Mouse (Mus musculus): ENCODE results near the gene Dok5. TPM values are rescaled to one million over a fixed set of nuclear protein-coding genes. Genes with fewer than 3 reads are reported as not detected.

The Dok5 gene
- polyA plus RNA-seq, 1 experiment from 2014 or later: 1.9 TPM

DNA sequence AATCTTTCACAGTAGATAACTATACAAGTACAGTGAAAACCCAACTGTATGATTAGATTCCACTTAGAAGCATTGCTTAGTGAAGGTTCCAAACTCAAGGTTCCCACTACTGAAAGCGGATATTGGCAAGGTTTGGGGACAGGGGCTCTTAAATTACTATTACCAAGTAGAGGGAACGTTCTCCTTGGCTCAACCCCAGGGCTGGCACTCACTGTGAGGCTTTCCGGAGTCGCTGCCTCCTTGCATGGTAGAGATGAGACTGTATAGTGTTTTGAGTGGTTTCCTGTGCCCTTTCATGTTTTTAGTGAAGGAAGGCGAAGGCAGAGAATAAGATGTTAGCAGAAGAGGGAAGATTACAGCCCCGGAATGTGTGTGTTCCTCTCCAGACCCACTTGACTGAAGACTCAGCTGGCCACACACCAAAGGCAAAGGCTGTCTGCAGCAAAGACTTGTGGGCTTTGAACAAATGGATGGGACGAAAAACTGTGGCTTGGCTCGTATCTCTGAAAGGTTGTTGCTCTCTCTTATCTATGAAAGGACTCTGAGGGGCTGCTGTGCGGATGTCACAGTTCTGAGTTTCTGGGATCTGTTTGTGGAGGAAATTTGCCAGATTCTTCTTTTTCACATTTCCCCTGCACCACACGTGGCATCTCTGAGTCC, 20.7 kb downstream of the Dok5 start:
- H3K4me1 ChIP-seq (replicated peaks; ENCODE audit: control insufficient read depth, insufficient read depth, low read length): no peaks in the 10 kb centered on the region; the same call in 1 of the 2 replicates
- no peak for ATAC-seq (replicated peaks; ENCODE audit: low FRiP score)
- H3K4me2 ChIP-seq: no peak overlapping the region
- 52% methylated on average over 10 of the region's 10 CpGs for WGBS
- no peak overlapping the region for H3K4me3 ChIP-seq (ENCODE audit: low read depth, low read length)
- no peaks in the 10 kb centered on the region for H3K27me3 ChIP-seq (replicated peaks; ENCODE audit: control insufficient read depth, insufficient read depth, low read length)
- DNase-seq (ENCODE audit: low spot score): no peak
- no peaks in the 10 kb centered on the region for H3K9me3 ChIP-seq (ENCODE audit: control insufficient read depth, low read length)
- no peak overlapping the region for H3K9ac ChIP-seq (ENCODE audit: low read depth, low read length)
- no peaks in the 10 kb centered on the region for H3K36me3 ChIP-seq (ENCODE audit: control insufficient read depth, insufficient read depth, low read length)
- no peak overlapping the region for H3K27ac ChIP-seq (ENCODE audit: low read depth, low read length)

- Histone ChIP-seq H3K9me3 (ENCODE audit: control insufficient read depth, low read length) (0 out of 2 replicates have a peak, but pooled peaks cover 2% of the 10 kb centered on the region), H3K4me1 (replicated peaks; ENCODE audit: control insufficient read depth, insufficient read depth, low read length) (no peaks in the 10 kb centered on the region; the same call in 1 of the 2 replicates), H3K27ac (ENCODE audit: low read depth, low read length) (no peak overlapping the region), H3K27me3 (replicated peaks; ENCODE audit: control insufficient read depth, insufficient read depth, low read length) (no peaks in the 10 kb centered on the region), H3K4me2 (no peak overlapping the region), H3K9ac (ENCODE audit: low read depth, low read length) (no peak overlapping the region), H3K4me3 (ENCODE audit: low read depth, low read length) (no peak overlapping the region), H3K36me3 (ENCODE audit: control insufficient read depth, insufficient read depth, low read length) (no peaks in the 10 kb centered on the region)
- no peak for DNase-seq (ENCODE audit: low spot score)
- 60% methylated on average over 2 of the region's 2 CpGs for WGBS
- ATAC-seq (replicated peaks; ENCODE audit: low FRiP score): no peak
Measured at GRCm38 (mm10) chr2:170755817-170756216, 24.2 kb downstream of the Dok5 start.

- no peak overlapping the region for H3K9ac ChIP-seq (ENCODE audit: low read depth, low read length)
- no peaks in the 10 kb centered on the region for H3K27me3 ChIP-seq (replicated peaks; ENCODE audit: control insufficient read depth, insufficient read depth, low read length)
- 0 out of 2 replicates have a peak, but pooled peaks cover 2% of the 10 kb centered on the region for H3K9me3 ChIP-seq (ENCODE audit: control insufficient read depth, low read length)
- DNase-seq (ENCODE audit: low spot score): no peak
- H3K4me2 ChIP-seq: no peak overlapping the region
- H3K4me1 ChIP-seq (replicated peaks; ENCODE audit: control insufficient read depth, insufficient read depth, low read length): no peaks in the 10 kb centered on the region; the same call in 1 of the 2 replicates
- no peak overlapping the region for H3K4me3 ChIP-seq (ENCODE audit: low read depth, low read length)
- WGBS: 76% methylated on average over 7 of the region's 7 CpGs
- H3K27ac ChIP-seq (ENCODE audit: low read depth, low read length): no peak overlapping the region
- no peaks in the 10 kb centered on the region for H3K36me3 ChIP-seq (ENCODE audit: control insufficient read depth, insufficient read depth, low read length)
- no peak for ATAC-seq (replicated peaks; ENCODE audit: low FRiP score)
Measured at GRCm38 (mm10) chr2:170756667-170757066, 25.1 kb downstream of the Dok5 start.

GRCm38 (mm10) chr2:170757228-170757875, 25.7 kb downstream of the Dok5 start:
- no peak overlapping the region for H3K4me3 ChIP-seq (ENCODE audit: low read depth, low read length)
- no peak for DNase-seq (ENCODE audit: low spot score)
- no peak overlapping the region for H3K4me2 ChIP-seq
- no peak overlapping the region for H3K9ac ChIP-seq (ENCODE audit: low read depth, low read length)
- H3K27me3 ChIP-seq (replicated peaks; ENCODE audit: control insufficient read depth, insufficient read depth, low read length): no peaks in the 10 kb centered on the region
- H3K36me3 ChIP-seq (ENCODE audit: control insufficient read depth, insufficient read depth, low read length): no peaks in the 10 kb centered on the region
- H3K27ac ChIP-seq (ENCODE audit: low read depth, low read length): no peak overlapping the region
- 60% methylated on average over 14 of the region's 14 CpGs for WGBS
- H3K4me1 ChIP-seq (replicated peaks; ENCODE audit: control insufficient read depth, insufficient read depth, low read length): no peaks in the 10 kb centered on the region; the same call in 1 of the 2 replicates
- H3K9me3 ChIP-seq (ENCODE audit: control insufficient read depth, low read length): 0 out of 2 replicates have a peak, but pooled peaks cover 2% of the 10 kb centered on the region
- no peak for ATAC-seq (replicated peaks; ENCODE audit: low FRiP score)

DNA sequence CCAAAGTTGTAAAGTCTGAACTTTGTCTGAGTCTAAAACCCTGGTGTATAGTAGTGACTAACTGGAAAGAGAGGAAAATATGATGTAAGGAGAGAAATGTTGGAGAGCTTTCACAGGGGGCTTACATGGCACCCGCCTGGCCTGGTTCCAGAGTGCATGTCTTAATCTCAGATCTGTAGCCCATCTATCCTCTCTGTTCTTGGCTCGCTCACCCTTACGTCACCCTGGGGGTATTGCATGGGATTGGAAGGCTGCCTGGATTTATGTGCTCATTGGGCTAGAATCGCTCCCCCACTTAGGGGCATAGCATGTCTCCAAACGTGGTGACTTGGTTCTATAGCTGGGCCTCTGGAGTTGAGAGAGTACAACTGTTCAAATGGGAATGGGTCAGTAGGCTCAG, 26.6 kb downstream of the Dok5 start:
- Histone ChIP-seq H3K9ac (ENCODE audit: low read depth, low read length) (no peak overlapping the region), H3K4me3 (ENCODE audit: low read depth, low read length) (no peak overlapping the region), H3K4me1 (replicated peaks; ENCODE audit: control insufficient read depth, insufficient read depth, low read length) (no peaks in the 10 kb centered on the region; the same call in 1 of the 2 replicates), H3K27ac (ENCODE audit: low read depth, low read length) (no peak overlapping the region), H3K4me2 (no peak overlapping the region), H3K9me3 (ENCODE audit: control insufficient read depth, low read length) (0 out of 2 replicates have a peak, but pooled peaks cover 2% of the 10 kb centered on the region), H3K36me3 (ENCODE audit: control insufficient read depth, insufficient read depth, low read length) (no peaks in the 10 kb centered on the region), H3K27me3 (replicated peaks; ENCODE audit: control insufficient read depth, insufficient read depth, low read length) (no peaks in the 10 kb centered on the region)
- 85% methylated on average over 5 of the region's 5 CpGs for WGBS
- DNase-seq (ENCODE audit: low spot score): no peak
- ATAC-seq (replicated peaks; ENCODE audit: low FRiP score): no peak

- ATAC-seq (replicated peaks; ENCODE audit: low FRiP score): no peak
- Histone ChIP-seq H3K9ac (ENCODE audit: low read depth, low read length) (no peak overlapping the region), H3K4me3 (ENCODE audit: low read depth, low read length) (no peak overlapping the region), H3K27me3 (replicated peaks; ENCODE audit: control insufficient read depth, insufficient read depth, low read length) (no peaks in the 10 kb centered on the region), H3K9me3 (ENCODE audit: control insufficient read depth, low read length) (no peaks in the 10 kb centered on the region), H3K4me2 (no peak overlapping the region), H3K36me3 (ENCODE audit: control insufficient read depth, insufficient read depth, low read length) (no peaks in the 10 kb centered on the region), H3K4me1 (replicated peaks; ENCODE audit: control insufficient read depth, insufficient read depth, low read length) (no peaks in the 10 kb centered on the region), H3K27ac (ENCODE audit: low read depth, low read length) (no peak overlapping the region)
- 74% methylated on average over 3 of the region's 3 CpGs for WGBS
- no peak for DNase-seq (ENCODE audit: low spot score)
Measured at GRCm38 (mm10) chr2:170764704-170765103, 33.1 kb downstream of the Dok5 start.

DNA sequence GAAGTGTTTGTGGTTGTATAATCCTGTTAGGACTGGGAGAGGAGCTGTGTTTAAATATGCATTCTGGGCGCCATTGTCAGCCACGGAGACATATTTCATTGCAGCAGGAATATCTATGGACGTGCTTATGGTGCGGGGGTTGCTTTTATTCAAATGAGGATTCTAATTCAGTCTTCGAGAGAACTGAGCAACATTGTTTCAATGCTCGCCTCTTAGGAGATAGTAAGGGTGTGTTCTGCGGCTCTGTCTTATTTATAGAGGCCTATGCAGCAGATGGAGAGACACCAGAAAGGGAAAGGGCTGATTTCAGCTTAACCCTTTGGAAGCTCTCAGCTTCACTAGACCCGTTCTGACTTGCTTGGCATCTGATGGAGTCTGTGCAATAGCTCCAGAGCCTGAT, 35.6 kb downstream of the Dok5 start:
- Histone ChIP-seq H3K4me3 (ENCODE audit: low read depth, low read length) (no peak overlapping the region), H3K9ac (ENCODE audit: low read depth, low read length) (no peak overlapping the region), H3K27ac (ENCODE audit: low read depth, low read length) (no peak overlapping the region), H3K27me3 (replicated peaks; ENCODE audit: control insufficient read depth, insufficient read depth, low read length) (no peaks in the 10 kb centered on the region), H3K9me3 (ENCODE audit: control insufficient read depth, low read length) (no peaks in the 10 kb centered on the region), H3K36me3 (ENCODE audit: control insufficient read depth, insufficient read depth, low read length) (no peaks in the 10 kb centered on the region), H3K4me2 (no peak overlapping the region), H3K4me1 (replicated peaks; ENCODE audit: control insufficient read depth, insufficient read depth, low read length) (no peaks in the 10 kb centered on the region)
- 72% methylated on average over 8 of the region's 8 CpGs for WGBS
- DNase-seq (ENCODE audit: low spot score) (no peak), ATAC-seq (replicated peaks; ENCODE audit: low FRiP score) (no peak)

DNA sequence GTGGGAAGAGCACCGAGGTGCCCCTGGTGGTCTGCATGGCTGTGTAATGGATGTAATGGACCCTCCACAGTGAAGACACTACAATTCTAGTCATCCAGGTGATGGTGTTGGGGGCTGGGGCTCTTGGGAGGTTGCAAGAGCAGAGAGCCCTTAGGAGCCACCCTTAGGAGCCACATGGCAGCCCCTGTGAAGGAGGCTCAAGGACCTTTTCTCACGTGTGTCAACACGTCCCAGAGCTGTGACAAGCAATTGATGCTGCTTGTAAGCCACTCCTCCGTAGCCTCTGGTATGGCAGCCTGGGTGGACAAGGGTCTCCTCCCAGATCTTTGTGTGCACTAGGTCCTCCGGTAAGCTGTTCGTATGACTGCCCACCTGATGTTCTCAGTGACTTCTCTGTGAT, 37.1 kb downstream of the Dok5 start:
- Histone ChIP-seq H3K4me1 (replicated peaks; ENCODE audit: control insufficient read depth, insufficient read depth, low read length) (no peaks in the 10 kb centered on the region), H3K27me3 (replicated peaks; ENCODE audit: control insufficient read depth, insufficient read depth, low read length) (no peaks in the 10 kb centered on the region), H3K27ac (ENCODE audit: low read depth, low read length) (no peak overlapping the region), H3K4me3 (ENCODE audit: low read depth, low read length) (no peak overlapping the region), H3K9me3 (ENCODE audit: control insufficient read depth, low read length) (no peaks in the 10 kb centered on the region), H3K36me3 (ENCODE audit: control insufficient read depth, insufficient read depth, low read length) (no peaks in the 10 kb centered on the region), H3K4me2 (no peak overlapping the region), H3K9ac (ENCODE audit: low read depth, low read length) (no peak overlapping the region)
- no peak for ATAC-seq (replicated peaks; ENCODE audit: low FRiP score)
- WGBS: 74% methylated on average over 6 of the region's 6 CpGs
- DNase-seq (ENCODE audit: low spot score): no peak

DNA sequence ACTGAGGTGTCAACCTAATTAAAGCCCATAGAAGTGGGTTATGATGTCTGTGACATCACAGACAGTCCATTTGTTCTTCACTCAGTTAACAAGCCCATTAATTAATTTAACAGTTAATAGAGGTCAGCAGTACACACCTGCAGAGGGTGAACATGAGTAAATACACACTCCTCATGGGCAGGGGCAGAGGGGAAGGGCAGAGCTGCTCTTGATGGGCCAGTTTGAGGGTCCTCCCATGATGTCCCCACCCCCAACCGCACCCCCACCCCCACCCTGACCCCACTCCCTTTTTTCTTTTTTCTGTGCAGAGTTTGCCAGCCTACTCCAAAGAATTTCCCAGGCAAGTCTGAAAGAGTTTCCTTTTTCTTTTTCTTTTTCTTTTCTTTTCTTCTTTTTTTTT, 39.9 kb downstream of the Dok5 start:
- Histone ChIP-seq H3K9me3 (ENCODE audit: control insufficient read depth, low read length) (no peaks in the 10 kb centered on the region), H3K27me3 (replicated peaks; ENCODE audit: control insufficient read depth, insufficient read depth, low read length) (no peaks in the 10 kb centered on the region), H3K4me3 (ENCODE audit: low read depth, low read length) (no peak overlapping the region), H3K9ac (ENCODE audit: low read depth, low read length) (no peak overlapping the region), H3K4me2 (no peak overlapping the region), H3K27ac (ENCODE audit: low read depth, low read length) (no peak overlapping the region), H3K4me1 (replicated peaks; ENCODE audit: control insufficient read depth, insufficient read depth, low read length) (no peaks in the 10 kb centered on the region), H3K36me3 (ENCODE audit: control insufficient read depth, insufficient read depth, low read length) (no peaks in the 10 kb centered on the region)
- ATAC-seq (replicated peaks; ENCODE audit: low FRiP score) (no peak), DNase-seq (ENCODE audit: low spot score) (no peak)
- 29% methylated on average over 1 of the region's 1 CpGs for WGBS

Measured in liver, embryonic 11.5 days (tissue).